Mouse (Mus musculus) 3T3-L1 (cell line): ENCODE measurements around the gene Slit3.
A peak's percentile ranks its signal among the peaks of the same experiment; 100 is the strongest.

Experiments used
- DNase-seq: peaks from one replicate; pipeline ENCODE4 v3.0.0-alpha.2; 2015; ENCODE audit warnings: low read depth, low spot score

Gene Slit3

DNA sequence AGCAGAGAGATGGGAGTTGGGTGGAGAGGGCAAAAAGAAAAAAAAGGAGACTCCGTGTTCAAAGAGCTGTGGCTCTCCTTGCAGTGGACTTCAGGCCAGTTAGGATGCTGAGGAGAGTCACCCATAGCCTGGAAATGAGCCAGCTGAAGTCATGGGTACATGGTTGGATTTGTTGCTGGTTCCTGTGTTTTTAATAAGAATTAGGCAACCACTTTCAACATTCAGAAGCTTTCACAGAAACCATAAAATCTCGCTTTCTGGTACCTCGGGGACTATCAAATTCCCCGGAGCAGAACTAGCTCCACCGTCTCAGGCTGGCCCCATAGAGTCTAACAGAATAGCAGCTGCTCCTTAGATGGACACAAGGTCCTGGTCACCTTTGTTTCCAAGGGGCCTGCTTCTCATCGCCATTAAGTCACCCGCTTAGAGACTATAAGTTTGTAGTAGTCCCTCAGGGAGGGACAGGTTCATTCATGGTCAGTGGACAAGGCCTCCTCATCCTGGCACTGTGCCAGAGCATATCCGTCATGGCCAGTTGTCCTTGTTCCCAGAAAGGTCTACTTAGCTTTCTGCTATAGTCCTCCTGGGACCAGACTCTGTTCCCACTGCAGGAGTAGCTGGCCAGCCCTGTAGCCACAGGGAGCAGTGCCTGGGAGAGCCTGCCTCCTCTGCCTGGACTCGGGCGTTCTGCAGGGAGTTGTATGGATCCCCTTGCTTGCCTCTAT lies 505.3 kb downstream of the Slit3 start:
- DNase-seq: no peak

DNA sequence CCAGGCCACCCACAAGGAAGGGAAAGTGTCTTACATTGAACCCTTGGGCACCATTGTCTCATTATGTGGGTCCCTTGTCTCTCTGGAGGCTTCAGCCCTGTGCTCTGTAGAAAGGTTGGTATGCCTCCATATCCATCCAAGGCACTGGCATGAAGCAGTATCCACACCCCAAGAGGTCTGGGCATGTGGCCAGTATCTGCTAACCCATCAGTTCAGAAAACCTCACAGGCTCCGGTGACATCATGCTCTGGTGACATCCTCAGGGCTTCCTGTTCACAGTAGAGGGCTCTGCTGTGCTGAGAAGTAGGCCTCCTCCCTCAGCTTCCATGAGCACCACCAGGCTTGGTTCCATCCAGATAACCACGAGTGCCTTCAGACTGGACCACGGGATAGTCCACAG lies 506.8 kb downstream of the Slit3 start:
- DNase-seq: peak; percentile 41

DNA sequence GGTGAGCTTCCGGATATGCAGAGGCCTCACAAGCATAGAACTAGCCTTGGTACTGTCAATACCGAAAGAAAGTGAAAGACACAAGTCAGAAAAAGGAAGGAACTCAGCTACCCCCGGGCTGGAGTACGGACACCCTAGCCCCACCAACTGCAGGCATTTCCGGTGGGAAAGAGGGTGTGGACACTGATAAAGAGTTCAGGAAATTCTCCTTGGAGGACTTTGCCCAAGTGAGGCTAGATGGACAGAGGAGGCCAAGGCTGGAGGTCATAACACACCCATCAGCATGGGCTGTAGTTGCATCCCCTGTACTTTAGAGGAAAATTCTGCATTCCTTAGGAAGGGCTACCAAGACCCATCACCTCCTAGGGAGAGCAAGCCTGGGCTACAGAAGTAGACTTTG lies 511.2 kb downstream of the Slit3 start:
- no peak for DNase-seq

DNA sequence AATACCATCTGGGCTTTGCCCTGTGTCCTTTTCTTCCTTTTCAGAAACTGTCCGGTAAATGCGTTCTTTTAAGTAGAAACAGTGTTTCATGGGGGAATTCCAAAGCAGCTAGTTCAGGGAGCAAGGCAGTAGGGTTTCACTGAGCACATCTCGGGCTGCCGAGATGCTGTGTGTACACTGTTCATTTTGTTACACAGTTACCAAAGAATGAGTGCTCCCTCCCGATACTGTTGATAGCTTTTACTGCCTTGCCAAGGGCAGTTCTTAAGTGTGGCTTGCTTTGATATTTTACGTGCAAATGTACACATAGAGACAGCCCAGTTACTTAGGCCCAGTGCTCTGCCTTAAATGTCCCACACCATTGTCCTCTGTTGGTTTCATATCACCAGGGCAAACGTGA lies 516.1 kb downstream of the Slit3 start:
- no peak for DNase-seq

DNA sequence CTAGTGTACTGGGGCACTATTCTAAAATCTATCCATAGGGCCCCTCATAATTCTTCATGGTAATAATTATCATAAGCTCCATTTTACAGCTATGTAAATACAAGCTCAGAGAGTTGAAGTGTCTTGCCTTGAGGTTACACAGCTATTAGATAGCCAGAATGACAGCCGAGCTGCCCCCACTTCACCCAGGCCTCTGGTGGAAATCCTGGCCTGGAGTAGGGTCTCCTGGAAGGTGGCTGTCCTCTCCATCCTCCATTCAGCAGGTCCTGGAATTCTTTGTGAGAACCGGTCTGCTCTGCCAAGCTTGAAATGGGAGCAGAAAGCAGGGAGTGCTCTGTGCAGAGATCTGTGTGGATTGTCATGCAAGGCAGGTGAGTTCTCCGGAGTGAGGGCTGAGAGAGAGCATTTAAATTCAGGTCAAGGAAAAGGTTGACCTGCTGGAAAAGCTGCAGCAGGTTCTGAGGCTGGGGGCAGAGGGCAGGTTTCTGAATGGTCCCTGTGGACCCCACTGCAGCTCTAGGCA lies 517.9 kb downstream of the Slit3 start:
- no peak for DNase-seq

DNA sequence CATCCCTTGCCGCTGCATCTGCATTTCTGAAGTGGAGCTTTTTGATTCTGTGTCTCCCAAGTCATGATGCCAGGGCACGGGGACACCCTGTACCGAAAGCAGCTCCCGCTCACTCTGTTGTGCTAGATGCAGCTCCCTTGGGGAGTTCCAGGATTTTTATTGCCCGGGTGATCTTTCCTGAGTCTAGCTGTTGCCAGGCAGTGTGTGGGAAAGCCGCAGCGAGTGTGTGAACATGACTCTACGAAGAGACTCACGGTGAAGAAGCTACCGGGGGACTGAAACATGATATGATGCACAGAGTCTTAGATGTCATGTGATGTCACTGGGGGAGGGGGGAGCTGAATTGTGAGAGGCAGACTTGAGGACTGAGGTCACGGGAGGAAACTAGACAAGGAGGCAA lies 518.4 kb downstream of the Slit3 start:
- DNase-seq: no peak

DNA sequence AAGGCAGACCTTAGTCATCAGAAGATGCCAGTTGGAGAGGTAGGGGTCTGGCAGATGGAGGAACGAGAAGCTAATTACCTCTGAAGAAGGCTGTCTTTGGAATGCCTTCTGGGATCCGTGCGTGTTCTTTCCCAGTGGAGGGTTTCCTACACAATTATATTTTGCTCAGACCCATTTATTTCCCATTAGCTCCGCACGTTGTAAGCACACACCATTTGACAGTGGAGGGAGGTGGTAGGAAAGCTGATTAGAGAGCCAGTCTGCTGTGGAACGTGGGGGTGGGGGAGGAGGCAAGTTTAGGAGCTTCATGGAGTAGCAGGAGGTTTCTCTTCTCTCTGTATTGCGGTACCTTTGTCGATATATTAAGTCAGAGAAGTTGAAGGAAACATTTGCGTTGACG lies 530.3 kb downstream of the Slit3 start:
- no peak for DNase-seq

DNA sequence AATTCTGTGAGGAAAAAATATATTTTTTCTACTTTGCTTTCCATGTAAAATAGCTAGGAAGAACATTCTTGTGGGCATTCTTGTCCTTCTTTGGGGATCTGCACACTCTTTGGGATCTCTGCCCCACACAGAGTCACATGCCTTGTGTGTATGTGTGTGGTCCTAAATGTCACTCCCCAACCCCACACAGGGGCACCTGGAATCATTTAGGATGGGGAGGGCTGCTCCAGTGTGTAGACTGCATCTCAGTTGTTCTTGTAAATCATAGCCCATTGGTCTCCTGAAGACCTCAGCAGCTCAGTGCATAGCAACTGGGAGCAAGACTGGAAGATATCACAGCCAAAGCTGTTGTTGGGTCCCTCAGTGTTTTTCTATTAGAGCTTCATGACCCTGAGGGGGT lies 534.8 kb downstream of the Slit3 start:
- no peak for DNase-seq

DNA sequence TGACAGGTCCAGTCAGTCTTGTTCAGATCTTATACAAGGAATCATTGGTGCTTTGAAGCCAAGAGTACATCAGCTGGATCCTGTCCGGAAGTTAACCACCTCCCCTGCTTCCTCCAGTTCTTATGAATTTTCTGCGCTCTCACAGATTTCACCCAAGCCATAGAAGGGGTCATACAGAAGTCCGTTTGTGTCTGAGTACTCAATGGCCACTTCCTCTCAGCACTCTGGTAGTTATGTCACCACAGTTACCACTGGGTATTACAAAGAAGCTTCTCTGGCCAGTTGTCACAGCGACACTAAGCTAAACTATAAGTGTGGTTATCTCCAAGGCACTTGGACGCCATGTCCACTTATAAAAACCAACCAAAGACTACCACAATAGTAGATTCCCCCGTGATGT lies 536.6 kb downstream of the Slit3 start:
- DNase-seq: no peak

DNA sequence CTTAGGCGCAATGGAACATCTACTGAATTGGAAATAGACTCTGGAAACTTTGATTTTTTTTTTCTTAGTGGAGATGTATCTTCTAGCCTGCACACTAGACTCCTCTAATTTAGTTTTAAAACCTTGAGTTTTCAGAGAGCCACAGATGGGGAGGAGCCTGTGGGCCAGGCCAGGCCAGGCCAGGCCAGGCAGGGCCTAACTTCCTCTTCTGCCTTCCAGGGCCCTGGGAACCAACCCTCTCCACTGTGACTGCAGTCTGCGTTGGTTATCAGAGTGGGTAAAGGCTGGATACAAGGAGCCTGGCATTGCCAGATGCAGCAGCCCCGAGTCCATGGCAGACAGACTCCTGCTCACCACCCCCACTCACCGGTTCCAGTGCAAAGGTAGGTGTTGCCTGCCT lies 539.9 kb downstream of the Slit3 start:
- no peak for DNase-seq

DNA sequence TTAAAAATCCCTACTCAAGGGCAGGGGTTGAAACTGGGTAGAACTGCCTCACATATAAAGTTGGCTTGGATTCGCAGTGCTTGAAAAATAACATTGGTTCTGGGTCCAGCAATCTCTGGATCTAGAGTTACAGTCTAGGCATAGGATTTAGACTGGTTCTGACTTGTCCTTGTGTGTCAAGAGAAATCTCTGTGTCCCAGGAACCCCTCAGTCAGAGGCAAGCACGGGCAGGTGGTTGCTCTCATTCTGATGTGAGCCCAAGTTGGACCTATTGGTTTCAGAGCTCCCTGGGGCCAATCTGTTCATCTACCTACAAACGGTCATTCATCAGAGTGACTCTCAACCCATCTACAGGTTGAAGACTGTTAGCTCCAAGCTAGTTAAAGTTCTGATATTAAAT lies 541.9 kb downstream of the Slit3 start:
- no peak for DNase-seq

DNA sequence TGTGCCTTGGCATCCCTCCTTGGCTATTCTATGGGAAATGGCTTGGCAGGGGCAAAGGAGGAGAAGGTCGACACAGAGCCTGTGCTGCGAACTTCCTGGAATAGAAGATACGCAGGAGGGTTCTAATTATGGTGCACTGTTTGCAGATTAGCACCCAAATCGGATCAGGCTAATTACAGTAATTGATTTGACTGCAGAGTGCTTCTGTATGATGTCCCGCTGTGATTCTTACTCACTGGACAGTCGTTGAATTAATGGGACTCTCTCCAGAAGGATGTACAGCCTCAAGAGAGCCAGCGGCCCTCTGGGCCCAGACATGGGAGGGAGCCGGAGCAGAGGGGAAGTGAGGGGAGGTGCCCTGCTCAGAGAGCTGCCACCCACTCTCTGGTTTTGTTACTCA lies 542.6 kb downstream of the Slit3 start:
- DNase-seq: no peak

DNA sequence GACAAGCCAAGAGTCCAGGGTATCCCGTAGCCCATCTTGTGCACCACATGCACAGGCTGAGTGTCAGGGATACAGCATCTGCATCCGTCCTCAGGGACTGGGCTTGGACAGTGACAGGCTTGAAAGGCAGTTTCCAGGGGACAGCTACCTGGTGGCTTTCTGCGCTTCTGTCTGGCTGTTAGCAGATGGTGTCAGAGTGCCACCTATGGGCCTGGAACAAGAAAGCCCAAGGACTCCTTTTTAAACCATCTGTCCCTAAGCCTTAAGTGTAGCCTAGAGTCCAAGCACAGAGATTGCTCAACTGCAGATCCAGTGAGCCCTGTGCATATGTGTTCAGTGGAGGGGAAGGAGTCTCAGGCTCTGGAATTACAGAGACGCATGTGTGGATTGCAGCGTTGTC lies 544.0 kb downstream of the Slit3 start:
- DNase-seq: peak; percentile 45

DNA sequence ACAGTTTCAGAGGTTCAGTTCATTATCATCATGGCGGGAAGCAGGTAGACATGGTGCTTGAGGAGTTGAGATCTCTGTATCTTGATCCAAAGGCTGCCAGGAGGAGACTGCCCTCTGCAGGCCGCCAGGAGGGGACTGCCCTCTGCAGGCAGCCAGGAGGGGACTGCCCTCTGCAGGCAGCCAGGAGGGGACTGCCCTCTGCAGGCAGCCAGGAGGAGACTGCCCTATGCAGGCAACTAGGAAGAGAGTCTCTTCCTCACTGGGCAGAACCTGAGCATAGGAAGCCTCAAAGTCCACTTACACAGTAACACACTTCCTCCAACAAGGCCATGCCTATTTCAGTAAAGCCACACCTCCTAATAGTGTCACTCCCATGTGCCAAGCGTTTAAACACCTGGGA lies 546.4 kb downstream of the Slit3 start:
- peak; percentile 25 for DNase-seq

DNA sequence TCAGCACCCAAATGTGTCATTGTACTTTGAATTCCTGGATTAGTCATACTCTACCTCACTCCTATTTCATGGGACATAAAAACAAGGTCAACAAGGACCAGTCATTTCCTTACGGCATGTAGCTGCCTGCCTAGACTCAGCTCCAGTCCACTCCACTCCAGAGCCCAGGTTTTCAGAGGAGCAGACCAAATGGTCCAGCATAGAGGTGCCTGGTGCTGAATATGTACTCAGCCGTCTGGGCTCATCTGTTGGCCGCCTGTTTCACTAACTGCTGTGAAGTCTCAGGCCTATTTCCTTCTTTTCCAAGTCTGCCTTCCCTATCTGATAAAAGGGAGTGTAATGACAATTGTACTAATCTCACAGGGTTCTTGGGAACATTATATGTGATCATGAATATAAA lies 547.1 kb downstream of the Slit3 start:
- DNase-seq: peak; percentile 6

DNA sequence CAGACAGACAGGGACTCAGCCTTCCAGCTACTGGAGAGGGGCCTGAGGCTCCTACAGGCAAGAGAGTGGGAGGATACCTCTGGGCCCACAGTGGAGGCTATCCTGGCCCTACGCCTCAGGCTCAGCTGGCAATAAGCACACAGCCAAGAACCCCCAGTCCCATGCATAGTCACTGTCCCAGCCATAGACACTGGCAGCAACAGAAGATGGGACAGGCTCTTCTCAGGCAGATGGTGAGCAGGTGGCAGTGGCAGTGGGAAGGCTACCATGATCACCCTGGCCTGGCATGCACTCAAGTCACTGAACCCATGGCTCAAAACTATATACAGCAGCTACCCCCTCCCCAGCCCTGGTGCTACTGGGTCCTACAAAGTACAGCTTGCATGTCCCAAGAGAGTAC lies 547.7 kb downstream of the Slit3 start:
- no peak for DNase-seq

DNA sequence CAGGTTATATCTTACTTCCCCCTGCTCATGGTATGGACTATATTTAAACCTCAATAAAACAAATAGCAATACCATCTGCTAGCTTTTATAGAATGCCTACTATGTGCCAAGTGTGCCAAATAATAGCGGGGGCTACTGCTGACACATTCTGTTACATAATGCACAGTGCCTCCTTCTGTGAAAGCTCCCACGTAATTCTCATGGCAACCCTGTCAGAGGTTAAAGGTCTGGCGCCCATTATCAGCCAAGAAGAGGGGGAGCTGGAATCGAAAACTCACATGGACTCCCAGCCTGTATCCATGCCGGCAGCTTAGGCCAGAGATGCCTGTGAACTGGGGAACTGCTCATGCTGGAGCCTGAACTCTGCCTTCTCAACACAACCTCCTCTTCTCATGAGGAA lies 548.5 kb downstream of the Slit3 start:
- no peak for DNase-seq

DNA sequence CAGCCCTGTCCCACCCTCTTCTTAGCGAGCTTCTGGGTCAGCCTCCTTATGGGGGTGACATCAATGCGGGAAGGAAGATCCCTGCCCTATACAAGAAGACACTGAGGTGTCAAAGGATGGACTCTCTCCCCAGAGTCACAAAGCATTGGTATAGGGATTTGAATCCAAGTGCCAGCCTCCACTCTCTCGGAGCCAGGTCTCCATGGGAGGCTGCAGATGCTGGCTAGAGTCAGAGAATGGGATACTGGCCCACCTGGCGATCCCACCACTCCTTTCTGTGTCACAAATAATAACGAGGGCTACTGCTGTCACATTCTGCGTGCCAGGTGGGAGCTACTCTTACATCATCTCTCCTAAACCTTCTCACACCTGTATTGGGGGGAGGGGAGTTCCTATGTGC lies 549.2 kb downstream of the Slit3 start:
- no peak for DNase-seq

DNA sequence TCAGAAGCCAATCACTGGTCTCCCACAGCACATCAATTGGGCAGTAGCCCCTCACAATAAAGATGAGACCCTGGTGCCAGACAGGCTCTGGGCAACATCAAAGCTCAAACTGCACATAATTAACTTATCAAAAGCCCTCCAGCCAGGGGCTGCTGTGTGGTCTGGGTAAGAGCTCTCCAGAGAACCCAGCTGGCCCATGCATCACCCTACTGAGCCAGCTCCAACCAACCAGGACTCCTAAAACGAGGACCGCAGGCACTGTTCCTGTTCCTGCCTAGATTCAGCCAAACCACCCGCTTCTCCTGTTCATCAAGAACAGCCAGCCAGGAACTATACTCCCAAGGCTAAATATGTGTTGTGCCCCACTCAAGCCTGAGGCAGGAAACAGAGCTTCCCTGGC lies 549.7 kb downstream of the Slit3 start:
- no peak for DNase-seq

DNA sequence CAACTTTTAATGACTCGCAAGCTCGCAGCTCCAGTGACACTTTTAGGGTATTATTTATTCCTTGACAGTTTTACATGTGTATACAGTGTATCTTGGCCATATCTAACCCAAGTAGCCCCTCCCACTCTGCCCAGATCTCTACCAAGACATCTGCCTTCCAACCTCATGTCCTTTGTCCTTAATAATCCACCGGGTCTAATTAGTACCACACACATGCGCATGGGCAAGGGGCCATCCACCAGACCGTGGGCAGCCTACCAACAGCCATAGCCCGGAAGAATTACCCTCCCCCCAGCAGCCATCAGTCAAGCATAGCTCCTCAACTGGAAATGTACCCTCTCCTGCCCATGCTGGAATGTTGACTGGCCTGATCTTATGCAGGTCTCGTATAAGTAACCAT lies 552.0 kb downstream of the Slit3 start:
- no peak for DNase-seq

DNA sequence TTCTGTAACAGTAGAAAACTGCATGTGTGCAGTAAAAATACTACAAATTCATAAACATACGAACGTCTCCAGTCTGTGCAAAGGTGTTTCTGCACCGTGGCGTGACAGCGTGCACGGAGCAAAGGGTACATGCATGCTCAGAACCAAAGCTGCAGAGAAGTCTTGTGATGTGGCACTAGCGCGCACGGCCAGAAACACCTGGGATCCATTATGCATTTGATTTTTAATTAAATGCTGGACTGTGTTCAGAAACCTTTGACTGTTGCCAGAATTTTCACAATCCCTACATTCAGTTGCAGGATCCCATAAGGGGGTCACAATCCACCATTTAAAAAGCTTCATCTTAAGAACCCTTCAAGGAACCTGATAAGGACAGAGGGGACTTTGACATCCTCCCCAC lies 553.2 kb downstream of the Slit3 start:
- DNase-seq: no peak

DNA sequence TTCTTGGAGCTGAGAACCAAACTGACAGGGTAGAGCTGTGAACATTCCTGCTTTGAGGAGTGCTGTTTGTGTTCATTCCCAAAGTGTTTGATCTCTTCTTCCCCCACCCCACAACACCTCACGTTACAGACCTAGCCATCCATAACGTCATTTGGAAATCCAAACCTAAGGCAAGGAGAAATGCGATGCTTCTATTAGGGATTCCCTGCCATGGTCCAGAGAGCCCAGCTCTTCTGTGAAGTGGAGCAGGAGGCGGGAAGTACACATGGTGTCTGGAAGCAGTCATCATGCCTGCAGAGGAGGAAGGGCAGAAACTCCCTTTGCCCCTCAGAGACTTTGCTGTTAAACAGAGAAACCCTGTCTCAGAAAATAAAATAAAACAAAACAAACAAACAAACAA lies 555.7 kb downstream of the Slit3 start:
- DNase-seq: no peak

DNA sequence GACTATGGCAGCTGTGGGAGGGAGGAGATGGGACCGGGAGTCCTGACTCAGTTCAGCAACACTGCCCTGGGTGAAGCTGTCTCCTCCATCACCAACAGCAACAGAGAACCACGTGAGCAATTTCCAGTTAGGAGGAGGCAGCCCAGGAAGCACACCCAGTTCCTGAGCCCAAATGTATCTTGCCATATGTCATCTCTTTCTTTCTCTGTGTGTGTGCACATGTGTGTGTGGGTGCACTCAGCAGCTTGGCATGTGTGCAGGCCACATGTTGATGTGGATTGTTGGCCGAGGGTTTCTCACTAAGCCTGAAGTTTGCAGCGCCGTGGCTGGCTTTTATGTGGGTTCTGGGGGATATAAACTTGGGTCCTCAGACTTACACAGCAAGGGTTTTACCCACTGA lies 559.0 kb downstream of the Slit3 start:
- DNase-seq: no peak

DNA sequence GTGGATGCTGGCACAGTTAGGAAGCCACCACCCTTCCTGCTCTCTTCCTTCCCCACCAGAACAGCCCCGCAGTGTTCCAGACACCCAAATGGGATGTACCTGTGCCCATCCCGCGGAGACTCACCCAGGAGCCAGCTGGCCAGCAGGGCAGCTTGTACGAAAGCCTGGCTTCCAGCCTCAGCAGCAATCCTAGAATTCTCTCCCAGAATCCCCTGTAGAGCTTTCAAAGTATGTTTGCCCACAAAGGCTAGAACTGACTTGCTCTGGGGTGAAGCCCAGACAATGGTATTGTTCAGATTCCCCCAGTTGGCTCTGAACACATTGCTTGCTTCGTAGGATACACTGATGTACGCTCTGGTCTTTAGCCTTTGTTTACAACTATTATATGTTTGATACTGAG lies 566.3 kb downstream of the Slit3 start:
- DNase-seq: no peak
